Mouse (Mus musculus) lung, adult 2 months (tissue): ENCODE data around the gene Mef2d. TPM values are rescaled to one million over a fixed set of nuclear protein-coding genes. Genes with fewer than 3 reads are reported as not detected.

Source experiments
- DNase-seq: peaks from one replicate; pipeline ENCODE4 v3.0.0; 2022
- H3K4me1 ChIP-seq: fragments of 200-500 bp; 2 replicates; pipeline ENCODE4 v1.6.1; 2011; ENCODE audit warnings: low read length; ENCODE audit not compliant: control insufficient read depth, insufficient read depth
- H3K4me3 ChIP-seq: fragments of 200-500 bp; replicated peaks from 2 replicates; pipeline ENCODE3; 2011; ENCODE audit warnings: low read depth, mild to moderate bottlenecking, control low read depth, low read length; ENCODE audit errors: extremely low read depth
- CTCF ChIP-seq: fragments of 200-500 bp; IDR thresholded peaks from 2 replicates; pipeline ENCODE4 v1.5.1; 2011; ENCODE audit warnings: mild to moderate bottlenecking, low read length, control low read depth; ENCODE audit not compliant: insufficient read depth
- POLR2A ChIP-seq: fragments of 200-500 bp; IDR thresholded peaks from 2 replicates; pipeline ENCODE4 v1.6.1; 2011; ENCODE audit warnings: low read depth, mild to moderate bottlenecking, control low read depth, low read length, borderline replicate concordance; ENCODE audit errors: extremely low read depth
- WGBS: fragments of 180-500 bp; shearing (Covaris S2); methylation state at CpG from one replicate; pipeline ENCODE4 v1.1.7; 2018; 5-methylcytosine and 5-hydroxymethylcytosine counted together
- polyA plus RNA-seq: library from polyadenylated mRNA; depleted of rRNA; stranded (reverse); fragments of >200 nt; gene quantifications from 2 replicates; pipeline ENCODE4 v1.2.3, GENCODE M21; 2012; rRNA removed

Gene Mef2d
- 87.0 and 94.3 TPM in 2 replicates for polyA plus RNA-seq

GRCm38 (mm10) chr3:88141787-88142523 is at the start of gene Mef2d:
Gene Mef2d, plus strand, starts transcription at chr3:88142372.
- Histone ChIP-seq H3K4me1 (peaks cover 47% of the 10 kb centered on the region), H3K4me3 (peak within 1 kb of the TSS; percentile 82)
- TF ChIP-seq CTCF, result no peak; the same call in 1 of the 2 replicates
- TF ChIP-seq POLR2A, result peak; percentile 76; the same call in 1 of the 2 replicates
- peak; percentile 91 for DNase-seq
- WGBS, result under 1% methylated on average over 52 of the region's 52 CpGs

- 92% methylated on average over 5 of the region's 5 CpGs for WGBS
- Histone ChIP-seq H3K4me3 (no peak overlapping the region), H3K4me1 (no peaks in the 10 kb centered on the region)
- no peak for DNase-seq
- TF ChIP-seq POLR2A (no peak), CTCF (no peak)
Measured at GRCm38 (mm10) chr3:88094126-88094525, 48.0 kb upstream of the Mef2d start.

GRCm38 (mm10) chr3:88097666-88098065 is 44.5 kb upstream of the Mef2d start:
- TF ChIP-seq CTCF (no peak), POLR2A (no peak)
- WGBS, result 76% methylated on average over 6 of the region's 6 CpGs
- H3K4me3 ChIP-seq, result no peak overlapping the region
- H3K4me1 ChIP-seq, result no peaks in the 10 kb centered on the region
- no peak for DNase-seq

GRCm38 (mm10) chr3:88100251-88100650 is 41.9 kb upstream of the Mef2d start:
- Histone ChIP-seq H3K4me3 (no peak overlapping the region), H3K4me1 (no peaks in the 10 kb centered on the region)
- no peak for DNase-seq
- WGBS, result 50% methylated on average over 3 of the region's 3 CpGs
- TF ChIP-seq POLR2A (no peak), CTCF (no peak)

- H3K4me1 ChIP-seq, result no peaks in the 10 kb centered on the region
- WGBS, result 87% methylated on average over 7 of the region's 7 CpGs
- DNase-seq, result no peak
- TF ChIP-seq CTCF (no peak), POLR2A (no peak)
- H3K4me3 ChIP-seq, result no peak overlapping the region
Measured at GRCm38 (mm10) chr3:88101736-88102135, 40.4 kb upstream of the Mef2d start.

GRCm38 (mm10) chr3:88102196-88102595 is 40.0 kb upstream of the Mef2d start:
- 59% methylated on average over 6 of the region's 6 CpGs for WGBS
- TF ChIP-seq CTCF, result no peak
- no peak for TF ChIP-seq POLR2A
- H3K4me3 ChIP-seq, result no peak overlapping the region
- DNase-seq, result no peak
- no peaks in the 10 kb centered on the region for H3K4me1 ChIP-seq

GRCm38 (mm10) chr3:88102611-88103010 is 39.6 kb upstream of the Mef2d start:
- 61% methylated on average over 6 of the region's 6 CpGs for WGBS
- H3K4me3 ChIP-seq, result no peak overlapping the region
- DNase-seq, result no peak
- H3K4me1 ChIP-seq, result no peaks in the 10 kb centered on the region
- TF ChIP-seq POLR2A (no peak), CTCF (no peak)

- TF ChIP-seq CTCF (no peak), POLR2A (no peak)
- no peak for DNase-seq
- H3K4me3 ChIP-seq, result no peak overlapping the region
- H3K4me1 ChIP-seq, result no peaks in the 10 kb centered on the region
- 94% methylated on average over 4 of the region's 4 CpGs for WGBS
Measured at GRCm38 (mm10) chr3:88106126-88106525, 36.0 kb upstream of the Mef2d start.

- no peak for DNase-seq
- Histone ChIP-seq H3K4me3 (no peak overlapping the region), H3K4me1 (no peaks in the 10 kb centered on the region)
- WGBS, result 96% methylated on average over 6 of the region's 6 CpGs
- TF ChIP-seq POLR2A, result no peak
- no peak for TF ChIP-seq CTCF
Measured at GRCm38 (mm10) chr3:88109126-88109525, 33.0 kb upstream of the Mef2d start.

GRCm38 (mm10) chr3:88114396-88114795 is 27.8 kb upstream of the Mef2d start:
- no peak for TF ChIP-seq CTCF
- no peak for TF ChIP-seq POLR2A
- no peaks in the 10 kb centered on the region for H3K4me1 ChIP-seq
- no peak overlapping the region for H3K4me3 ChIP-seq
- 83% methylated on average over 12 of the region's 12 CpGs for WGBS
- DNase-seq, result no peak

GRCm38 (mm10) chr3:88120117-88120651 is 22.0 kb upstream of the Mef2d start:
- H3K4me1 ChIP-seq, result peaks cover 3% of the 10 kb centered on the region; the same call in 1 of the 2 replicates

More at GRCm38 (mm10) chr3:88120117-88120651, 22.0 kb upstream of the Mef2d start:
- no peak overlapping the region for H3K4me3 ChIP-seq
- TF ChIP-seq POLR2A, result no peak
- no peak for TF ChIP-seq CTCF
- 67% methylated on average over 19 of the region's 19 CpGs for WGBS
- DNase-seq, result peak; percentile 30
